In genomic region chr5:148354536-148354935, GRCm38 (mm10) we compare ENCODE assay signal across 17 mouse cellular contexts. TPM values are rescaled to one million over a fixed set of nuclear protein-coding genes. Genes with fewer than 3 reads are reported as not detected.
DNase-seq lines count a peak whose midpoint lies in the region; ATAC-seq and TF ChIP-seq lines count a peak whose summit lies in the region.
"Had no signal": no experiment of that assay in that cellular context is flagged by ENCODE, and none has a peak within 500 bp of the region (broad histone marks: within the 10 kb centered on the region; RNA-seq: fewer than 3 reads in every experiment).

No protein-coding gene starts in this region.

- H3K79me2 ChIP-seq in heart, adult 2 months (replicated peaks; ENCODE audit: control insufficient read depth, insufficient read depth, low read length), result no peaks in the 10 kb centered on the region

- TF ChIP-seq EP300 in heart, adult 2 months (IDR thresholded peaks at IDR 0.05; ENCODE audit: insufficient read depth, low read depth, low read length), result no peak

- TF ChIP-seq POLR2A in heart, adult 2 months (IDR thresholded peaks at IDR 0.05; ENCODE audit: insufficient read depth, low read depth, low read length), result 0 out of 2 replicates have a peak, but pooled peaks have one; percentile 29

- DNase-seq in heart, adult 2 months, result no peak
- DNase-seq in heart, adult 11 months, result no peak
- DNase-seq in kidney, adult 9 months, result no peak
- DNase-seq in heart, postnatal 4 days, result peak; percentile 65
- DNase-seq in neural tube, embryonic 10.5 days (ENCODE audit: extremely low spot score, low spot score), result no peak
- DNase-seq: adrenal gland, postnatal 14 days; cerebellum, adult 11-12 months; cerebellum, adult 9-10 months; cerebellum, postnatal 25 days; gastrocnemius, postnatal 10 days; kidney, adult 11 months had no signal

- H3K4me2 ChIP-seq in kidney, embryonic 15.5 days, result no peak overlapping the region
- H3K4me2 ChIP-seq in forebrain, embryonic 13.5 days, result no peak overlapping the region
- H3K4me2 ChIP-seq: embryonic facial prominence, embryonic 12.5 days; hindbrain, embryonic 13.5 days had no signal

- WGBS in heart, adult 2 months, result 25% methylated on average over 8 of the region's 8 CpGs
- WGBS in kidney, embryonic 15.5 days, result 47% methylated on average over 8 of the region's 8 CpGs
- WGBS in forebrain, embryonic 13.5 days, result 71% methylated on average over 8 of the region's 8 CpGs

- no peaks in the 10 kb centered on the region for H3K9me3 ChIP-seq in kidney, embryonic 15.5 days (replicated peaks)
- H3K9me3 ChIP-seq in forebrain, embryonic 13.5 days (replicated peaks), result no peaks in the 10 kb centered on the region
- H3K9me3 ChIP-seq: embryonic facial prominence, embryonic 12.5 days; hindbrain, embryonic 13.5 days had no signal

- no peak overlapping the region for H3K4me3 ChIP-seq in heart, adult 2 months
- H3K4me3 ChIP-seq in kidney, embryonic 15.5 days (replicated peaks), result no peak overlapping the region
- no peak overlapping the region for H3K4me3 ChIP-seq in forebrain, embryonic 13.5 days
- H3K4me3 ChIP-seq: embryonic facial prominence, embryonic 12.5 days; hindbrain, embryonic 13.5 days had no signal

- H3K36me3 ChIP-seq in heart, adult 2 months (ENCODE audit: control insufficient read depth, insufficient read depth, low read length), result no peaks in the 10 kb centered on the region
- H3K36me3 ChIP-seq in kidney, embryonic 15.5 days, result peaks cover 12% of the 10 kb centered on the region
- peaks cover 5% of the 10 kb centered on the region; the same call in 1 of the 2 replicates for H3K36me3 ChIP-seq in forebrain, embryonic 13.5 days (ENCODE audit: poor library complexity, severe bottlenecking)
- H3K36me3 ChIP-seq: embryonic facial prominence, embryonic 12.5 days; hindbrain, embryonic 13.5 days had no signal

- intact Hi-C loops in heart, adult 2 months (cut with DNase I), result no loop called here

- no peak for ATAC-seq in kidney, embryonic 15.5 days (replicated peaks; ENCODE audit: low FRiP score)
- no peak for ATAC-seq in forebrain, embryonic 13.5 days
- ATAC-seq: forebrain, embryonic 16.5 days; hindbrain, postnatal 0 days had no signal

- peaks cover 8% of the 10 kb centered on the region; the same call in 1 of the 2 replicates for H3K4me1 ChIP-seq in heart, adult 2 months (ENCODE audit: control insufficient read depth, insufficient read depth, low read length)
- peaks cover 18% of the 10 kb centered on the region for H3K4me1 ChIP-seq in kidney, embryonic 15.5 days
- H3K4me1 ChIP-seq in forebrain, embryonic 13.5 days, result no peaks in the 10 kb centered on the region

- no peak for TF ChIP-seq CTCF in heart, adult 2 months (IDR thresholded peaks at IDR 0.05)

- H3K9ac ChIP-seq in heart, adult 2 months (ENCODE audit: low read depth, low read length), result peak overlapping the region; percentile 38; the same call in 1 of the 2 replicates
- H3K9ac ChIP-seq in kidney, embryonic 15.5 days, result no peak overlapping the region
- no peak overlapping the region for H3K9ac ChIP-seq in forebrain, embryonic 13.5 days
- H3K9ac ChIP-seq: embryonic facial prominence, embryonic 12.5 days; hindbrain, embryonic 13.5 days had no signal

- peak overlapping the region; percentile 46 for H3K27ac ChIP-seq in heart, adult 2 months
- 0 out of 2 replicates have a peak overlapping the region, but pooled peaks have one; percentile 3 for H3K27ac ChIP-seq in kidney, embryonic 15.5 days
- H3K27ac ChIP-seq in forebrain, embryonic 13.5 days, result no peak overlapping the region
- H3K27ac ChIP-seq: embryonic facial prominence, embryonic 12.5 days; hindbrain, embryonic 13.5 days; hindbrain, postnatal 0 days had no signal

- H3K27me3 ChIP-seq in heart, adult 2 months (ENCODE audit: control insufficient read depth, insufficient read depth, low read length), result no peaks in the 10 kb centered on the region
- no peaks in the 10 kb centered on the region for H3K27me3 ChIP-seq in kidney, embryonic 15.5 days
- no peaks in the 10 kb centered on the region for H3K27me3 ChIP-seq in forebrain, embryonic 13.5 days
- H3K27me3 ChIP-seq: embryonic facial prominence, embryonic 12.5 days; hindbrain, embryonic 13.5 days had no signal

RNA-seq across cellular contexts. Expression of gene Slc7a1, which starts 45.2 kb away (rescaled TPM):
- 10 to 100 TPM; 14.0 to 14.4 TPM for total RNA-seq in heart, adult 2 months (2021)
- 10.9 and 18.9 TPM in 2 replicates for polyA plus RNA-seq in heart, adult 2 months (2012; rRNA removed)
- polyA plus RNA-seq in kidney, embryonic 15.5 days (2015; fragmentation: Nextera tagmentation; extraction: Ambion mirVana), result 21.0 and 21.7 TPM in 2 replicates
- total RNA-seq in heart, postnatal 4 days (2021), result 10 to 100 TPM; 32.6 to 34.6 TPM
- polyA plus RNA-seq in forebrain, embryonic 13.5 days (2015; fragmentation: Nextera tagmentation; extraction: Ambion mirVana), result 24.4 and 27.2 TPM in 2 replicates
